Mouse (Mus musculus) hindlimb bud, embryonic 11.5 days (tissue): Measurements from ENCODE around the gene Disp1.

Experiments
- DNase-seq: peaks from one replicate; pipeline ENCODE4 v3.0.0-alpha.2; 2012; ENCODE audit warnings: low read depth, low spot score; ENCODE audit errors: extremely low spot score

Gene Disp1

GRCm38 (mm10) chr1:183046081-183046480 lies 175.2 kb downstream of the Disp1 start:
- no peak for DNase-seq

GRCm38 (mm10) chr1:183043161-183043812 lies 178.0 kb downstream of the Disp1 start:
- DNase-seq: no peak

- DNase-seq: no peak
Observed at GRCm38 (mm10) chr1:183041703-183042102, 179.6 kb downstream of the Disp1 start.

GRCm38 (mm10) chr1:183040847-183041382 lies 180.4 kb downstream of the Disp1 start:
- no peak for DNase-seq

DNA sequence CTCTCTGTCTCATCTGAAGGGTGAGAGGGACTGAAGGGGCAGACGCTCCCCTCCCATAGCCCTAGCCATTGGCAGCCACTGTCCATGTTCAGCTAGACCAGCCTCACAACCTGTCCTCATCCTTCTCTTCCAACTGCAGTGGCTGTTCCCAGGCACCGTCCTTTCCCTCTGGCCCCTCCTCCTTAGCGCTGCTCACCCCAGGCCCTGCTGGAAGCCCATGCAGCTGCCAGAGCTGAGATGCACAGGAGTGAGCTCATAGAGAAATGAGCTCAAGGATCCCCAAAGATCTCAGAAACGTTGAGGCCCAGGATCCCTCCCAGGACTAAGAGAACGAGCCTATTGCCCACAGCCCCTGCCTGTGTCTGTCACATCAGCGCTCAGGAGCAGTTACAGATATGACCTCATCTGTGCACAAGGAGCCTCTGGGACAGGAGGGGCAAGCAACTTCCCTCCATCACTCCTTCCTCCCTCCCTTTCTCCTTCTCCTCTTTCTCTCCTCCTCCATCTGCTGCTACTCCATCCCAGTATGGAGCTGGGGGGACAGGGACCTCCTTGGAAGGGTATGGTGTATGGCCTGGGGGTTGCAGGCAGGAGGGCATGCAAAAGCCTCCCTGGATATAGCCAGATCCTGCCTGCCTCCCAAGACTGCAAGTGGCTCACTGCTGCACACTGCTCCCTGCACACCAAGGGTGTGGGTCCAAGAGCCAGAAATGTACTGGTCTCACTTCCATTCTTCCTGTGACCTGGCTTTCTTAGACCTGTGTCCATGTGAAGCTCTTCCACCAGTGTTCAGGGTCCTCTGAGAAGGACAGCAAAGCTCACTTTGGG lies 181.2 kb downstream of the Disp1 start:
- DNase-seq: no peak

- DNase-seq: no peak
Observed at GRCm38 (mm10) chr1:183039404-183039803, 181.9 kb downstream of the Disp1 start.
